In the genomic region with DNA sequence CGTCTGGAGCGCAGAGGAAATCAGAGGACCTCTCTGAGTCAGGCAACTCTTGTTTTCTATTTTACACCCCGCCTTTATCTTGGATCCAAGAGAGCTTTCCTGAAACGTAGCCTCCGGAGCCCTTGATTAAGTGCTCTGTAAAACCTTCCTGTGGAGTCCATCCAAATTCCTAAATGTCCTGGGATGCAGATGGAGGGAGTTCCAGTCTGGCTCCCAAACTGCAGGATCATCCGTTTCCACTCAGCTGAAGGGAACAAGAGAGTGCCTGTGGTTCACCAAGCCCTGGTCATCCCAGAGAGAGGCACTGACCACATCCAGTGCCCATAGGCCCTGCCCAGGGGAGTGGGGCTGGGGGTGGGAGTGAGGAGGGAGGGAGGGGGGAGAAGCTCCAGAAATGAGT, we compare ENCODE assay signal across 15 mouse cellular contexts. TPM values are rescaled to one million over a fixed set of nuclear protein-coding genes. Genes with fewer than 3 reads are reported as not detected.
DNase-seq lines count a peak whose midpoint lies in the region; ATAC-seq and TF ChIP-seq lines count a peak whose summit lies in the region.
"Had no signal": no experiment of that assay in that cellular context is flagged by ENCODE, and none has a peak within 500 bp of the region (broad histone marks: within the 10 kb centered on the region; RNA-seq: fewer than 3 reads in every experiment).

No protein-coding gene starts in this region.

- H3K4me1 ChIP-seq in lung, embryonic 14.5 days (ENCODE audit: insufficient read depth): no peaks in the 10 kb centered on the region
- no peaks in the 10 kb centered on the region for H3K4me1 ChIP-seq in lung, postnatal 0 days (ENCODE audit: insufficient read depth, low read depth, low read length)
- H3K4me1 ChIP-seq in heart, embryonic 13.5 days: peaks cover 17% of the 10 kb centered on the region
- H3K4me1 ChIP-seq in intestine, embryonic 16.5 days (ENCODE audit: control insufficient read depth, insufficient read depth, low read length): no peaks in the 10 kb centered on the region
- H3K4me1 ChIP-seq in midbrain, embryonic 14.5 days (ENCODE audit: control insufficient read depth, insufficient read depth, low read length): no peaks in the 10 kb centered on the region
- H3K4me1 ChIP-seq: embryonic facial prominence, embryonic 12.5 days; forebrain, embryonic 12.5 days; midbrain, embryonic 10.5 days had no signal

- H3K4me2 ChIP-seq in lung, embryonic 14.5 days: no peak overlapping the region
- H3K4me2 ChIP-seq in lung, postnatal 0 days (replicated peaks; ENCODE audit: low read depth, low read length): no peak overlapping the region
- H3K4me2 ChIP-seq in heart, embryonic 13.5 days: peak overlapping the region; percentile 27
- no peak overlapping the region for H3K4me2 ChIP-seq in intestine, embryonic 16.5 days (ENCODE audit: low read depth, low read length)
- no peak overlapping the region for H3K4me2 ChIP-seq in midbrain, embryonic 14.5 days (ENCODE audit: low read length)
- H3K4me2 ChIP-seq: embryonic facial prominence, embryonic 12.5 days; forebrain, embryonic 12.5 days had no signal

- DNase-seq in gastrocnemius, adult 2 months: peak; percentile 39
- DNase-seq in gastrocnemius, postnatal 10 days: no peak
- DNase-seq in lung, embryonic 14.5 days: peak; percentile 32
- no peak for DNase-seq in lung, postnatal 0 days (ENCODE audit: low spot score)
- no peak for DNase-seq in right cerebral cortex, postnatal 36 days (ENCODE audit: low spot score in 2 of 2)
- DNase-seq in midbrain, embryonic 14.5 days: no peak
- DNase-seq: cerebellum, postnatal 25 days; layer of hippocampus, postnatal 36 days; right cerebral cortex, adult 18-20 months had no signal

- no peaks in the 10 kb centered on the region for H3K9me3 ChIP-seq in lung, embryonic 14.5 days (ENCODE audit: low read depth, low read length)
- no peaks in the 10 kb centered on the region for H3K9me3 ChIP-seq in lung, postnatal 0 days (ENCODE audit: low read length)
- no peaks in the 10 kb centered on the region for H3K9me3 ChIP-seq in heart, embryonic 13.5 days
- no peaks in the 10 kb centered on the region for H3K9me3 ChIP-seq in intestine, embryonic 16.5 days (ENCODE audit: control insufficient read depth, low read length)
- no peaks in the 10 kb centered on the region for H3K9me3 ChIP-seq in midbrain, embryonic 14.5 days (ENCODE audit: control insufficient read depth, low read length)
- H3K9me3 ChIP-seq: embryonic facial prominence, embryonic 12.5 days; forebrain, embryonic 12.5 days; midbrain, embryonic 10.5 days had no signal

- H3K9ac ChIP-seq in lung, embryonic 14.5 days: no peak overlapping the region
- no peak overlapping the region for H3K9ac ChIP-seq in lung, postnatal 0 days (replicated peaks; ENCODE audit: low read depth)
- H3K9ac ChIP-seq in heart, embryonic 13.5 days: no peak overlapping the region
- H3K9ac ChIP-seq in intestine, embryonic 16.5 days (ENCODE audit: low read depth, low read length): no peak overlapping the region
- H3K9ac ChIP-seq in midbrain, embryonic 14.5 days (replicated peaks; ENCODE audit: low read length): no peak overlapping the region
- H3K9ac ChIP-seq: embryonic facial prominence, embryonic 12.5 days; forebrain, embryonic 12.5 days had no signal

- WGBS in lung, embryonic 14.5 days: 35% methylated on average over 6 of the region's 6 CpGs
- 36% methylated on average over 6 of the region's 6 CpGs for whole genome bisulfite sequencing in lung, postnatal 0 days
- WGBS in heart, embryonic 13.5 days: 19% methylated on average over 6 of the region's 6 CpGs
- 45% methylated on average over 6 of the region's 6 CpGs for WGBS in intestine, embryonic 16.5 days
- 34% methylated on average over 6 of the region's 6 CpGs for WGBS in midbrain, embryonic 14.5 days

- no peak for TF ChIP-seq CTCF in gastrocnemius, adult 2 months (IDR thresholded peaks at IDR 0.05)
- TF ChIP-seq CTCF in lung, embryonic 14.5 days (IDR thresholded peaks at IDR 0.05; ENCODE audit: low read depth): no peak
- TF ChIP-seq CTCF in lung, postnatal 0 days (IDR thresholded peaks at IDR 0.05): no peak

- no peaks in the 10 kb centered on the region for H3K36me3 ChIP-seq in lung, embryonic 14.5 days (ENCODE audit: insufficient read depth)
- no peaks in the 10 kb centered on the region for H3K36me3 ChIP-seq in lung, postnatal 0 days (ENCODE audit: insufficient read depth, low read length)
- no peaks in the 10 kb centered on the region; the same call in 1 of the 2 replicates for H3K36me3 ChIP-seq in heart, embryonic 13.5 days
- no peaks in the 10 kb centered on the region for H3K36me3 ChIP-seq in intestine, embryonic 16.5 days (ENCODE audit: control insufficient read depth, insufficient read depth, low read length)
- H3K36me3 ChIP-seq in midbrain, embryonic 14.5 days (ENCODE audit: control insufficient read depth, insufficient read depth, low read length): no peaks in the 10 kb centered on the region
- H3K36me3 ChIP-seq: embryonic facial prominence, embryonic 12.5 days; forebrain, embryonic 12.5 days; midbrain, embryonic 10.5 days had no signal

- peak; percentile 24; the same call in 1 of the 2 replicates for ATAC-seq in lung, embryonic 14.5 days (ENCODE audit: insufficient read depth)
- no peak for ATAC-seq in lung, postnatal 0 days
- no peak for ATAC-seq in heart, embryonic 13.5 days (ENCODE audit: extremely low read depth, insufficient number of reproducible peaks, low FRiP score, low TSS enrichment)
- peak; percentile 28; the same call in 1 of the 2 replicates for ATAC-seq in intestine, embryonic 16.5 days
- ATAC-seq in midbrain, embryonic 14.5 days (ENCODE audit: low FRiP score, low TSS enrichment): no peak
- ATAC-seq: inflammation-experienced regulatory T-cells, adult 6 months had no signal

- intact Hi-C loops in gastrocnemius, adult 2 months (cut with DNase I): no loop called here

- peak overlapping the region; percentile 23 for H3K4me3 ChIP-seq in gastrocnemius, adult 2 months
- H3K4me3 ChIP-seq in lung, embryonic 14.5 days (ENCODE audit: low read depth, low read length): no peak overlapping the region
- H3K4me3 ChIP-seq in lung, postnatal 0 days (ENCODE audit: low read depth, low read length): no peak overlapping the region
- no peak overlapping the region for H3K4me3 ChIP-seq in heart, embryonic 13.5 days
- no peak overlapping the region for H3K4me3 ChIP-seq in intestine, embryonic 16.5 days (ENCODE audit: low read length)
- no peak overlapping the region for H3K4me3 ChIP-seq in midbrain, embryonic 14.5 days (replicated peaks; ENCODE audit: low read depth, low read length)
- H3K4me3 ChIP-seq: embryonic facial prominence, embryonic 12.5 days; forebrain, embryonic 12.5 days; midbrain, embryonic 10.5 days had no signal

- H3K27me3 ChIP-seq in lung, embryonic 14.5 days (ENCODE audit: insufficient read depth, low read length): no peaks in the 10 kb centered on the region
- no peaks in the 10 kb centered on the region for H3K27me3 ChIP-seq in lung, postnatal 0 days (replicated peaks; ENCODE audit: insufficient read depth, low read length)
- no peaks in the 10 kb centered on the region for H3K27me3 ChIP-seq in heart, embryonic 13.5 days (replicated peaks)
- no peaks in the 10 kb centered on the region for H3K27me3 ChIP-seq in intestine, embryonic 16.5 days (replicated peaks; ENCODE audit: control insufficient read depth, insufficient read depth, low read length)
- H3K27me3 ChIP-seq in midbrain, embryonic 14.5 days (ENCODE audit: control insufficient read depth, insufficient read depth, low read length): no peaks in the 10 kb centered on the region
- H3K27me3 ChIP-seq: embryonic facial prominence, embryonic 12.5 days; forebrain, embryonic 12.5 days had no signal

- TF ChIP-seq EP300 in lung, postnatal 0 days (IDR thresholded peaks at IDR 0.05): no peak

- peak overlapping the region; percentile 28; the same call in 1 of the 2 replicates for H3K27ac ChIP-seq in gastrocnemius, adult 2 months
- no peak overlapping the region for H3K27ac ChIP-seq in lung, embryonic 14.5 days (ENCODE audit: low read depth)
- no peak overlapping the region for H3K27ac ChIP-seq in lung, postnatal 0 days (ENCODE audit: low read length)
- peak overlapping the region; percentile 13; the same call in 1 of the 2 replicates for H3K27ac ChIP-seq in heart, embryonic 13.5 days (replicated peaks)
- H3K27ac ChIP-seq in intestine, embryonic 16.5 days (ENCODE audit: low read length): no peak overlapping the region
- no peak overlapping the region for H3K27ac ChIP-seq in midbrain, embryonic 14.5 days (replicated peaks; ENCODE audit: low read depth, low read length)
- H3K27ac ChIP-seq: embryonic facial prominence, embryonic 12.5 days; forebrain, embryonic 12.5 days; midbrain, embryonic 10.5 days had no signal

RNA-seq across cellular contexts. Expression of gene Ackr4, which starts 24.4 kb away (rescaled TPM):
- total RNA-seq in gastrocnemius, adult 2 months (2021): under 1 TPM; 0.61 to 0.71 TPM
- total RNA-seq in gastrocnemius, postnatal 10 days (2021): 1 to 10 TPM; 1.9 to 3.6 TPM
- polyA plus RNA-seq in lung, embryonic 14.5 days (2014; fragmentation: Nextera tagmentation; extraction: Ambion mirVana): 0.37 and 0.39 TPM in 2 replicates
- 1.8 and 1.9 TPM in 2 replicates for polyA plus RNA-seq in lung, postnatal 0 days (2015; fragmentation: Nextera tagmentation; extraction: Ambion mirVana)
- polyA plus RNA-seq in heart, embryonic 13.5 days (2015; fragmentation: Nextera tagmentation; extraction: Ambion mirVana): 2.4 and 2.5 TPM in 2 replicates
- 5.0 and 5.1 TPM in 2 replicates for polyA plus RNA-seq in intestine, embryonic 16.5 days (2015; fragmentation: Nextera tagmentation; extraction: Ambion mirVana)
- 0.46 and 0.80 TPM in 2 replicates for polyA plus RNA-seq in midbrain, embryonic 14.5 days (2014; fragmentation: Nextera tagmentation; extraction: Ambion mirVana)
- total RNA-seq: layer of hippocampus, postnatal 36 days had no signal

RNA-seq across cellular contexts. Expression of gene Acad11, which starts 39.1 kb away (rescaled TPM):
- 10 to 100 TPM; 38.3 to 53.7 TPM for total RNA-seq in gastrocnemius, adult 2 months (2021)
- 10 to 100 TPM; 14.3 to 15.1 TPM for total RNA-seq in gastrocnemius, postnatal 10 days (2021)
- 8.1 and 9.4 TPM in 2 replicates for polyA plus RNA-seq in lung, embryonic 14.5 days (2014; fragmentation: Nextera tagmentation; extraction: Ambion mirVana)
- 9.1 and 11.2 TPM in 2 replicates for polyA plus RNA-seq in lung, postnatal 0 days (2015; fragmentation: Nextera tagmentation; extraction: Ambion mirVana)
- polyA plus RNA-seq in heart, embryonic 13.5 days (2015; fragmentation: Nextera tagmentation; extraction: Ambion mirVana): 8.3 TPM in 2 replicates
- 44.8 and 54.9 TPM in 2 replicates for polyA plus RNA-seq in intestine, embryonic 16.5 days (2015; fragmentation: Nextera tagmentation; extraction: Ambion mirVana)
- 6.0 and 7.0 TPM in 2 replicates for polyA plus RNA-seq in midbrain, embryonic 14.5 days (2014; fragmentation: Nextera tagmentation; extraction: Ambion mirVana)

RNA-seq across cellular contexts. Expression of gene Uba5, which starts 39.4 kb away (rescaled TPM):
- 10 to 100 TPM; 12.6 to 12.9 TPM for total RNA-seq in gastrocnemius, adult 2 months (2021)
- 10 to 100 TPM; 17.0 to 22.6 TPM for total RNA-seq in gastrocnemius, postnatal 10 days (2021)
- polyA plus RNA-seq in lung, embryonic 14.5 days (2014; fragmentation: Nextera tagmentation; extraction: Ambion mirVana): 54.5 and 56.2 TPM in 2 replicates
- 36.8 and 42.1 TPM in 2 replicates for polyA plus RNA-seq in lung, postnatal 0 days (2015; fragmentation: Nextera tagmentation; extraction: Ambion mirVana)
- polyA plus RNA-seq in heart, embryonic 13.5 days (2015; fragmentation: Nextera tagmentation; extraction: Ambion mirVana): 34.8 and 35.6 TPM in 2 replicates
- polyA plus RNA-seq in intestine, embryonic 16.5 days (2015; fragmentation: Nextera tagmentation; extraction: Ambion mirVana): 39.1 and 40.6 TPM in 2 replicates
- polyA plus RNA-seq in midbrain, embryonic 14.5 days (2014; fragmentation: Nextera tagmentation; extraction: Ambion mirVana): 73.3 and 82.1 TPM in 2 replicates

Comparison
In these comparisons a context has a peak if more than half of its experiments do, and no peak if none do; other contexts are left out.
1. DNase-seq: peak in gastrocnemius, adult 2 months (single experiment) and lung, embryonic 14.5 days (single experiment); none in gastrocnemius, postnatal 10 days (single experiment), lung, postnatal 0 days (single experiment), right cerebral cortex, postnatal 36 days (0 of 2) and midbrain, embryonic 14.5 days (single experiment).
2. ATAC-seq: peak in lung, embryonic 14.5 days (single experiment) and intestine, embryonic 16.5 days (single experiment); none in lung, postnatal 0 days (single experiment), heart, embryonic 13.5 days (single experiment) and midbrain, embryonic 14.5 days (single experiment).
3. H3K27ac ChIP-seq: peak in gastrocnemius, adult 2 months (single experiment) and heart, embryonic 13.5 days (single experiment); none in lung, embryonic 14.5 days (single experiment), lung, postnatal 0 days (single experiment), intestine, embryonic 16.5 days (single experiment) and midbrain, embryonic 14.5 days (single experiment).